Mouse (Mus musculus): Measurements from ENCODE around the gene Tnfrsf9.
"Not testable (repeated sequence)": the region's sequence is repeated elsewhere in the genome, so short reads cannot be mapped to it uniquely, and the experiment has no call there.

The Tnfrsf9 gene

GRCm38 (mm10) chr4:150914290-150914733 is at the start of gene Tnfrsf9, which contains the start of gene Park7:
Gene Tnfrsf9, plus strand, starts transcription at chr4:150914562.
Gene Park7, minus strand, starts transcription at chr4:150914437.
- in situ Hi-C loops (cut with MboI; ENCODE audit: unreplicated experiment in 2 of 2): loop anchor here in 1 of 2 experiments (10.0 to 25.0 kb wide), 3 partner anchors 427 to 830 kb away; no protein-coding TSS in a partner anchor

GRCm38 (mm10) chr4:150865371-150865770 is 49.0 kb upstream of the Tnfrsf9 start:
- in situ Hi-C loops (cut with MboI; ENCODE audit: unreplicated experiment in 2 of 2): loop anchor here in 1 of 2 experiments (10.0 kb wide), 1 partner anchor 201 kb away; no protein-coding TSS in a partner anchor

DNA sequence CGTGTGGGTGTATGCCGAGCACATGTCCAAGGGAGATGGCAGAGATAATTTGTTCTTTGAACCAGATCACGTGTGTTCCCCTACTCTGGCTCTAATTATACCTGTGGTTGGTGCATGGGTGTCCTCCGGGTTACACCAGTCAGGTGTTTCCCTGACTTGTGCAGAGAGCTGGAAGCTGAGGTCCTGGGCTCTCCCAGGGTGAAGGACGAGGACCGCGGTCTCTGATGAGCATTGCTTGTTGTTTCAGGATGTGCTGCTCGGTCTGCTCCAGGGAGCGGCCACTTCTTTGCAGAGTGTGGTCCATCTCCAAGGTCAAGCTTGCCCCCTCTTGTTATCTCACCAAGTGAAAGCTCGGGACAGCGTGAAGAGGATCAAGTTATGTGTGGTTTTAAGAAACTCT is 48.3 kb upstream of the Tnfrsf9 start:
- in situ Hi-C loops (cut with MboI; ENCODE audit: unreplicated experiment in 2 of 2): loop anchor here in 1 of 2 experiments (10.0 kb wide), 1 partner anchor 201 kb away; no protein-coding TSS in a partner anchor

DNA sequence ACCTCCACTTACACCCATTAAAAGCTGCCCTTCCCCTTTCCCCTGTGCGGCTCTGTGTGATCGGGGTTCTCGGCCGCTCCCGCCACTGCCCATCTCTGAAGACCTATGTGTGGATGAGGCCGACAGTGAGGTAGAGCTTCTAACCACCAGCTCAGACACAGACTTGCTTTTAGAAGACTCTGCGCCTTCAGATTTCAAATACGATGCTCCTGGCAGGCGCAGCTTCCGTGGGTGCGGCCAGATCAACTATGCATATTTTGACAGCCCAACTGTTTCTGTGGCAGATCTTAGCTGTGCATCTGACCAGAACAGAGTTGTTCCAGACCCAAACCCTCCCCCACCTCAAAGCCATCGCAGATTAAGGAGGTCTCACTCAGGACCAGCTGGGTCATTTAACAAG is 47.9 kb upstream of the Tnfrsf9 start:
- in situ Hi-C loops (cut with MboI; ENCODE audit: unreplicated experiment in 2 of 2): loop anchor here in 1 of 2 experiments (10.0 kb wide), 1 partner anchor 202 kb away; no protein-coding TSS in a partner anchor

- in situ Hi-C loops (cut with MboI; ENCODE audit: unreplicated experiment in 2 of 2): loop anchor here in 1 of 2 experiments (10.0 kb wide), 1 partner anchor 203 kb away; no protein-coding TSS in a partner anchor
Observed at GRCm38 (mm10) chr4:150868161-150868560, 46.2 kb upstream of the Tnfrsf9 start.

DNA sequence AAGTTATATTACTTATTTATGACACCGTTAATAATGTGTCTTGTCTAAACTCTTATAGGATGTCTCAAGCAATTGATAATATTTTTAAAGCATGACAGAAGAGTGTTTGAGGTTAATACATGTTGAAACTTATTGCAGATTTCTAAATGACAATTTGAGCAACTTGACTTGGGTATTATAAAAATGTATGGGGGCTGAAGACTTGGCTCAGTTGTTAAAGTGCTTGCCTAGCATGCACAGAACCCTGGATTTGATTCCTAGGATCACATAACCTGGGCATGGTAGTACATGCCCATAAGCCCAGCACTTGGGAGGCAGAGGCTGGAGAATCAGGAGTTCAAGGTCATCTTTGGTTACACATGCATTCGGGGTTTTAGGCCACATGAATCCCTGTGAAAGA is 45.5 kb upstream of the Tnfrsf9 start:
- in situ Hi-C loops (cut with MboI; ENCODE audit: unreplicated experiment in 2 of 2): loop anchor here in 1 of 2 experiments (10.0 kb wide), 1 partner anchor 204 kb away; no protein-coding TSS in a partner anchor

GRCm38 (mm10) chr4:150869276-150870197 is 44.8 kb upstream of the Tnfrsf9 start:
- in situ Hi-C loops (cut with MboI; ENCODE audit: unreplicated experiment in 2 of 2): loop anchor here in 1 of 2 experiments (10.0 kb wide), 1 partner anchor 205 kb away; no protein-coding TSS in a partner anchor

GRCm38 (mm10) chr4:150870963-150871391 is 43.4 kb upstream of the Tnfrsf9 start:
- in situ Hi-C loops (cut with MboI; ENCODE audit: unreplicated experiment in 2 of 2): no loop called here

DNA sequence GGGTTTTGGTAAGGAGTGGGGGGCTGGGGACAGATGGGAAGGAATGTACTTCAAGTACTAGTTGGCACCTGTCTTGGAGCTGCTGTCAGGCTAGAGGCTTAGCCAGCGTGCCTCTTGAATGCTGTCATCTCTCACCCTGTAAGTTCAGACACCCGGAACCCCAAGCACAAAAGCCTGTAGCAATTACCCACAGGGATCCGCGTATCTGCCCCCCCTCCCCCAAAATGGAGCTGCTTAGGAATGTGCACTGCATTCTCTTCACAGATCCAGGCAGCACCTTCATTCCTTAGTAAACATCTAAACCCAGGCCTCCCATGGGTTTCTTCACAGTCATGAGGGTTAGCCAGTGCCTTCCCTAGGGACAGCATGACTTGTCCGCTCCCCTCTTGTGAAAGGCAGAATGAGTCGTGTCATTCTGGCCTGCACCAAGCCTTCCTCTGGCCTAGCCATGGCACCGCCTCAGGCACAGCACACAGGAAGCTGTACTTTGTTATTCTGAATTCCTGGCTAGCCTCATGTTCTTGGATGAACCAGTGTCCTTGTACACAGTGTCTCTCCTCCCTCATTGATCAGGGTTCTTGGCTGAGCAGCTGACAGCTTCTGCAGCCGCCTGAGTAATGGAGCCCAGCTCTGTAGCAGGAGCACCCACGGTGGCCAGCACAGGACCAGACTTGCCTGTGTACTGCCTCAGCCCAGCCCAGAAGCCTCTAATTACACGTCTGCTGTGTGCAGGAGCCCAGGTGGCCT is 42.8 kb upstream of the Tnfrsf9 start:
- in situ Hi-C loops (cut with MboI; ENCODE audit: unreplicated experiment in 2 of 2): no loop called here

- in situ Hi-C loops (cut with MboI; ENCODE audit: unreplicated experiment in 2 of 2): no loop called here
Observed at GRCm38 (mm10) chr4:150872139-150872651, 42.2 kb upstream of the Tnfrsf9 start.

DNA sequence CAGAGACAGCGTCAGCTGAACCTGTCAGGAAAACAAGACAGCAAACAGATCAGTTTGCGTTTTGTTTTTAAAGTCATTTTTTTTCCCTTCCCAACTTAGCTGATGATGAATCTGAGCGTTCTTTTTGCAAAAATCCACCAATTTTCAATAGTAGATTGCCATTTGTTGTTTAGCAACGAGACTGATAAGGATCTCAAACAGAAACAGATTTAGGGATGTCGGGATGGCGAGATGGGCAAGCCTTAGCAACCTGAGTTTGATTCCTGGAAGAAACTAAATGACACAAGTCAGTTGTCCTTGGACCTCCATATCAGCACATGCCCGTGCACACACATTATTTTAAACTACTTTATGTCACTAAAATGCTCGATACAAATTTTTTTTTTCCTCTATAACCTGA is 41.7 kb upstream of the Tnfrsf9 start:
- in situ Hi-C loops (cut with MboI; ENCODE audit: unreplicated experiment in 2 of 2): no loop called here

DNA sequence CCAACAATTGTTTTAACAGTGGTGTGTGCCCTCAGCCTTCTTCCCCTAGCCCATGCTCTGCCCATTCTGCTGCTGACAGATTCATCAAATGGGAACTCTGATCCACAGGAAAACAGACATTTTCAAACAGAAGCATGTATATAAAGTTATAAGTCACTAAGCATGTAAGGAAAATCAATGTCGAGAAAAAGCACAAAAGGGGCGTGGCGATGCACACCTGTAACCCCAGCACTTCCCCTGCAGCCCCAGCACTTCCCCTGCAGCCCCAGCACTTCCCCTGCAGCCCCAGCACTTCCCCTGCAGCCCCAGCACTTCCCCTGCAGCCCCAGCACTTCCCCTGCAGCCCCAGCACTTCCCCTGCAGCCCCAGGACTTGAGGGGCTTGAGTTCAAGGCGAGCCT is 39.9 kb upstream of the Tnfrsf9 start:
- in situ Hi-C loops (cut with MboI; ENCODE audit: unreplicated experiment in 2 of 2): not testable (repeated sequence)

GRCm38 (mm10) chr4:150875393-150875792 is 39.0 kb upstream of the Tnfrsf9 start:
- in situ Hi-C loops (cut with MboI; ENCODE audit: unreplicated experiment in 2 of 2): loop anchor here (25.0 kb wide), 2 partner anchors 538 to 1813 kb away; no protein-coding TSS in a partner anchor

DNA sequence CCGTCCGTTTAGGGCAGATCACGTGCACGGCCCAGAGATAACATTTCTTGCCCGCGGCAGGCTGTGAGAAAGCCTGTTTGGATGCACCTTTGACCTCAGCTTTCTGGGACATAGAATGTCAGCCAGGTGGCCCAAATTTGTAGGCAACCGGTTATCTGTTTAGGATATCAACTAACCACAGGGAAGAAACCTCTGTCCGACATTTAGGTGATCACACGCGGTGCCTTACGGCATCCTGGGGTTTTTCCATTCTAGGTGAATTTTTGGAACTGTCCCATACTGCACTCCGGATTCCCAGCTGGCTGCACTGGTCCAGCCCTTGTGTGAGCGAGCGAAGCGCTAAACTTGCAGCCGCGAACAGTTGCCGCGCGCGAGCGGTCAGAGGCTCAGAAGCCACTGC is 34.7 kb upstream of the Tnfrsf9 start:
- in situ Hi-C loops (cut with MboI; ENCODE audit: unreplicated experiment in 2 of 2): loop anchor here (25.0 kb wide), 2 partner anchors 542 to 1817 kb away; no protein-coding TSS in a partner anchor

- in situ Hi-C loops (cut with MboI; ENCODE audit: unreplicated experiment in 2 of 2): loop anchor here (25.0 kb wide), 2 partner anchors 543 to 1818 kb away; no protein-coding TSS in a partner anchor
Observed at GRCm38 (mm10) chr4:150880364-150880763, 34.0 kb upstream of the Tnfrsf9 start.

- in situ Hi-C loops (cut with MboI; ENCODE audit: unreplicated experiment in 2 of 2): loop anchor here (25.0 kb wide), 2 partner anchors 545 to 1820 kb away; no protein-coding TSS in a partner anchor
Observed at GRCm38 (mm10) chr4:150882632-150883031, 31.7 kb upstream of the Tnfrsf9 start.

DNA sequence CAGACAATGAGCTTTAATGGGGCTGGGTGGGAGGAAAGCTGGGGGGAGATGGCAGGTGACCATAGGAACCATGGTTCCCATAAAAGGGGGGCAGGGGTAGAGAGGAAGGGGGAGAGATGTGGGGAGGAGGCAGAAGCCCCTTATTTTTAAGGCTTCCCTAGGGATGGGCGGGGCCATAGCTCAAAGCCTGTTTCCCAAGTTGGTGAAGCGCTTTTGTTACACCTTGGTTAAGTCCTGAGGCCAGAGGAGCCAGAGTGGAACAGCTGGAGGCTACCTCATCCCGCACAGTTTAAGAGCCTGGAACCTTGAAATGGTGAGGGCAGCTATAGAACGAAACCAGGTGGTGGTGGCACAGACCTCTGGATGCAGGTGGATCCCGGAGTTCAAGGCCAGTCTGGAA is 26.5 kb upstream of the Tnfrsf9 start:
- in situ Hi-C loops (cut with MboI; ENCODE audit: unreplicated experiment in 2 of 2): loop anchor here (25.0 kb wide), 2 partner anchors 551 to 1826 kb away; no protein-coding TSS in a partner anchor

GRCm38 (mm10) chr4:150888492-150888891 is 25.9 kb upstream of the Tnfrsf9 start:
- in situ Hi-C loops (cut with MboI; ENCODE audit: unreplicated experiment in 2 of 2): loop anchor here (25.0 kb wide), 2 partner anchors 551 to 1826 kb away; no protein-coding TSS in a partner anchor

DNA sequence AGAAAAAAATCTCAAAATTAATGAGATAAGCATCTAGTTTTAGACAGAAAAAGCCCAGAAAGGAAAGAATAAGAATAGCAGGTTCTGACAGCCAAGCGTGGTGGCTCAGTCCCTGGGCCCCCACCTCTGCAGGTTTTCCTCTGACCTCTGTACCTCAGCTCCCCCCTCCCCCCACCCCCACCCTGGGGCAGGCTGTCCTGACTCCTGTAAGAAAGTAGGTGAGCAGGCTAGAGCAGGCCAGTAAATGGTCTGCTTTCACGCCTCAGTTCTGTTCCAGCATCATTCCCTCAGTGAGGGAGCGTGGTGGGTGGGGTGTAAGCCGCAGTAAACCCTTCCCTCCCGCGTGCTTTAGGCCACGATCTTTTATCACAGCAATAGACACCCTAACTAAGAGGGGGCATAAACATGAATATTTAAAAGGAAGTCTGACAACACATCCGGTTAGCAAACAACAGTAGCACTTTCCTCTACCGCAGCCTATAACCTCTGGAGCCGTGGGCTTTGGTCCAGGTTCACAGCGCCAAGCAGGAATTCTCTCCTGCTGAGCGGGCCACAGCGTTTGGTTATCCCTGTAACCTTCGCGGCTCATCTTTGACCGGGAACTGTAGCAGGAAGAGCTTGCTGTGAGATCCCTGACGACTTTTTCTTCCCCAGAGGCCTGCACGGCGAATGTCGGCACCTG is 24.9 kb upstream of the Tnfrsf9 start:
- in situ Hi-C loops (cut with MboI; ENCODE audit: unreplicated experiment in 2 of 2): loop anchor here (25.0 kb wide), 2 partner anchors 552 to 1827 kb away; no protein-coding TSS in a partner anchor
